Mouse (Mus musculus) hematopoietic multipotent progenitor cell, adult 10-12 weeks (in vitro differentiated cells): Measurements from ENCODE around the gene Dnajc4. TPM values are rescaled to one million over a fixed set of nuclear protein-coding genes. Genes with fewer than 3 reads are reported as not detected.

Experiments used
- polyA plus RNA-seq: library from polyadenylated mRNA; stranded (reverse); fragments of >175 nt; gene quantifications from 2 replicates; pipeline ENCODE4 v1.2.3, GENCODE M21; 2012; ENCODE audit warnings: low replicate concordance

Gene Dnajc4
- polyA plus RNA-seq, result 38.4 and 52.0 TPM in 2 replicates

GRCm38 (mm10) chr19:6992011-6992858 lies at the start of gene Dnajc4:
TSS of gene Dnajc4 (minus strand) at chr19:6992572.

GRCm38 (mm10) chr19:7039841-7040636 lies 47.7 kb upstream of the Dnajc4 start, which contains the start of gene Stip1:
TSS of gene Stip1 (minus strand) at chr19:7039967.

GRCm38 (mm10) chr19:7019191-7019590 lies 26.8 kb upstream of the Dnajc4 start, which contains the start of gene Fermt3:
TSS of gene Fermt3 (minus strand) at chr19:7019469.

DNA sequence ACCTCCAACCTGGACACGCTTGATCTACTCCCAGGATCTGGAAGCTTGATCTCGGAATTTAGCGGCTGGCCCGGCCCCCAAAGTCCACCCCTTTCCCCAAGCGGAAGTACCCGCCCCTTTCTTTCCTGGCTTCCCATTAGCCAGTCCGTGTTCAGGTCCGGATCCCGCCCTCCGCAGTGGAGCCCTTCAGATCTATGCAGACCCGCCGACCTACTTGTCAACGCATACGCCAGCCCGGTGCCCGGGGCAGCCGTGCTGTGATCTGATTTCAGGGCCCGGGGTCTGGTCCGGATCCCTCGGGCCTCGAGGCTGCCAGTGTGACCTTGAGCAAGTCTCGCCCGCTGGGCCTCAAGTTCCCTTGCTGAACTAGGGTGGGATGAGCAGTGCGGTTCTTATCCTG lies 3.6 kb upstream of the Dnajc4 start, which contains the start of the genes Nudt22 and Trpt1:
Gene Nudt22, minus strand, starts transcription at position 112 of the 400 bp plus-strand sequence.
Gene Trpt1, plus strand, starts transcription at position 126 of the 400 bp plus-strand sequence.

GRCm38 (mm10) chr19:6987061-6987903 lies 5.1 kb downstream of the Dnajc4 start, which contains the start of gene Vegfb:
TSS of gene Vegfb (minus strand) at chr19:6987651.

DNA sequence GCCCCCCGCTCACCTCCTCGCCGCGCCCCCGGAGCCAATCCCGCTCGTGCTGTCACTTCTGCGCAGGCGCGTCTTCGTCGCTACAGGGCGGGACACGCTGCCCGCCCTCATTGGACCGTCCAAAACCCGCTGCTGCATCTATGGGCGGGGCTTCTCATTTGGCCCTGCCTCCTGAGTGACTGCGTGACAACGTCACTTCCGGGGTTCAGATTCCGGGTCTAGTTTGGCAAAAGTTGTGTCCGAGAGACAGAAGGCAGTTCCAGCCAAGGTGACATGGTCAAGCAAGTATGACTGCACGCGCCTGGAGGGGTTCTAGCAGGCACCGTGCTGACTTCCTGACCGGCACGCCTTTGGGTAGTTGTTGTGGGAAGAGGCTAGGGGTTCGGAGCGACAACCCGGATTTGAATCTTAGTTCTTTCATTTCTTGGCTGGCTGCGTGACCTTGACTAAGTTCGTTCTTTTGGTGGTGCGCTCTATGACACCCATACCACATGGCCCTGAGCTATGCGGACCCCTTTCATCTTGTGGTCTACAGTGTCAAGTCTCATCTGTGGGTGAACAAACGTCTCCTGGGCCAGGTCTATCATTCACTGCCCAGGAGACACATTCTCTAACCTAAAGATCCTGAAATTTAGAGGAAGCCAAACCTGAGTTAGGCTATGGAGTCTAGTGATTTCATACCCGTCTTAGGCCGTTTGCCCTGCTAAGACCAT lies 11.8 kb downstream of the Dnajc4 start, which contains the start of gene Fkbp2:
Gene Fkbp2, minus strand, starts transcription at position 121 of the 713 bp plus-strand sequence.

DNA sequence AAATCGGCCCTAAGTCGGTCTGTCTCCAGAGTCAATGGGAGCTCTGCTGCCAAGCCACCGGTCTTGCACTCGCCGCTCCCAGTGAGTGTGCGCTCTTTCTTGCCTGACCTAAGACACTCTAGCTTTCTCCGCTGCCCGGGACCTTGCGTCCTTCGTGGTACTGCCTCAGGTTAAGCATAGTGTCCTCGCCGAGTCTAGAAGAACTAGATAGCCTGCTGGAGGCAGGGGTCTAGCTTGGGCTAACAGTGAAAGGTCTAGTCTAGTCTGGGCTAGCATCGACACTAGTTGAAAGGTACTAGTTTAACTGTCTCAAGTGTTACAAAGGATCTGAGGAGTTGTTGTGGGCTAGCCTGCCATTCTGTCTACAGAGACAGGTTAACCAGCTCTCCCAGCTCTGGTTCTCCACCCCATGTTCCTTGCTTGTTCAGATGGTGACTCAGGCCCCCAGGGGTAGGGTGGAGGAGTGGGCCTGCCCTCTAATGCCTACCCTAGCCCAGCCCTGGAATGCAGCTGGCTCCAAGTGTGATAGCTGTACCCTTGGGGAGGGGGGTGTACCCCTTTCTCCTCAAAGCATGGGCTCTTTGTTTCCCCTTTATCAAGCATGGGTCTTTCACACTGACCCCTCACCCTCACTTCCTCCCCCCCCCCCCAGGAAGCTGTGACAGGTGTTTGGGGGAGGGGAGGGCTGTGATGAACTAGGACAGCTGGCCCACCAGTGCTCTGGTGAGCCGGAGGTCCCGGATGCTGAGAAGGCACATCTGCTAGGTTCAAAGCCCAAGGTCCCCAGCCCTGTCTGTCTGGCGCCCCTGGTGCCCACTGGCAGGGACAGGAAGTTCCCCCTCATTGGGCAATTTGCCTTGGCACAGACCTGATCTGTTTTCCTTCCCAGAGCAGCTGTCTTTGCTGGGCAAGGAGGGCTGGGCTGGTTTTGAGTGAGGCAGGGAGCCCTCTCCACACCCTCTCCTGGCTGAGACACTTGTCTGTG lies 16.5 kb downstream of the Dnajc4 start, which contains the start of gene Plcb3:
Gene Plcb3, minus strand, starts transcription at position 934 of the 985 bp plus-strand sequence.

GRCm38 (mm10) chr19:6974211-6975205 lies 17.9 kb downstream of the Dnajc4 start, which contains the start of gene Ppp1r14b:
TSS of gene Ppp1r14b (plus strand) at chr19:6974968.

GRCm38 (mm10) chr19:6942249-6942691 lies 50.1 kb downstream of the Dnajc4 start, which contains the start of gene Gpr137:
TSS of gene Gpr137 (minus strand) at chr19:6942480.

DNA sequence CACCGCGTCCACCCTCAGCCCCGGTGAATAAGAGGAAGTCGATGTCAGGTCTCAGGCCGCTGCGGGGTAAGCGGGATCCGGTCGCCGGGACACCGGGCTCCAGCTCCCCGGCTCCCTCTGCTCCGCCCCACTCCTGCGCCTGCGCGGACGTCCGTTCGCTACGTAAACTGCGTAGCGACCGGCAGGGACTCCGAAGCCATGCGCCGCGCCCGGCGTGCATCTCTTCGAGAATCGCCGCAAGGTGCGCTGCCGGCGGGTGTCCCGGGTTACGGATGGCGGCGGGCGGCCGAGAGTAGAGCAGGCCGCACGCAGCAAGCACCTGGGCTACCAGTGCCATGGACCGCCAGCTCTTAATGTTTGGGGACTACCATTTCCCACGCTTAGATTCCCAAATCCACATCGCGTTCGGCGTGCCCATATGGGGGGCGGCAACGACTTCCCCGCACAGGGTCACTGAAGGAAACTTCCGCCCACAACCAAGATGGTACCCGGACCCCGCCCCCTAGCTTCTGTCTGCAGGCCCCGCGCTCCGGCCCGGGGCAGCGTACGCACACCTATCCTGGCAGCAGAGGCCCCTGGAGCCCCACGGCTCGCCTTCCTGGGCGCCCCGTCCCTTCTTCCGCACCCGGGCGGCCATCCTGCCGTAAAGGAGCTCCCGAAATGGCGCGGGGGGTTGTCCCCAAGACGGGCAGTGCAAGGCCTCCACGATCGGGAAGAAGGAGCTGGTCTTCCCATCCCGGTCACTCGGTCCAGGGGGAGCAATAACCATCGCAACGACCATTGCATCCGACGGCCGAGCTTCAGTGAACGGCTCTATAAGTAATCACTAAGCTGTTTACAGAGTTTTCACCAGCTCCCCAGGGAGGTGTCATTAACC lies 50.8 kb downstream of the Dnajc4 start, which contains the start of gene Bad:
Gene Bad, plus strand, starts transcription at position 490 of the 877 bp plus-strand sequence.

Other genes with a start within 250 kb of the Dnajc4 start
- gene Rps6ka4, start 151.9 kb downstream of the Dnajc4 start, polyA plus RNA-seq, result 45.5 and 86.2 TPM in 2 replicates
- 58.3 and 173 TPM in 2 replicates for gene Ccdc88b, start 134.4 kb downstream of the Dnajc4 start, polyA plus RNA-seq
- 109 and 179 TPM in 2 replicates for gene Trmt112, start 82.9 kb downstream of the Dnajc4 start, polyA plus RNA-seq
- gene Prdx5, start 82.5 kb downstream of the Dnajc4 start, polyA plus RNA-seq, result 235 and 243 TPM in 2 replicates
- gene Esrra, start 70.8 kb downstream of the Dnajc4 start, polyA plus RNA-seq, result 85.7 and 188 TPM in 2 replicates
- 0.13 TPM in 1 of 2 replicates, not detected in the other for gene Catsperz, start 67.2 kb downstream of the Dnajc4 start, polyA plus RNA-seq
- gene Kcnk4, start 58.1 kb downstream of the Dnajc4 start, polyA plus RNA-seq, result not detected in 2 replicates
- 51.8 and 69.7 TPM in 2 replicates for gene Bad, start 50.7 kb downstream of the Dnajc4 start, polyA plus RNA-seq
- gene Gpr137, start 50.1 kb downstream of the Dnajc4 start, polyA plus RNA-seq, result 64.1 and 122 TPM in 2 replicates
- gene Ppp1r14b, start 17.6 kb downstream of the Dnajc4 start, polyA plus RNA-seq, result 184 and 260 TPM in 2 replicates
- 19.1 and 35.7 TPM in 2 replicates for gene Plcb3, start 16.1 kb downstream of the Dnajc4 start, polyA plus RNA-seq
- 149 and 301 TPM in 2 replicates for gene Fkbp2, start 12.1 kb downstream of the Dnajc4 start, polyA plus RNA-seq
- gene Vegfb, start 4.9 kb downstream of the Dnajc4 start, polyA plus RNA-seq, result 55.0 and 101 TPM in 2 replicates
- gene Nudt22, start 3.5 kb upstream of the Dnajc4 start, polyA plus RNA-seq, result 15.5 and 16.2 TPM in 2 replicates
- 3.4 and 3.5 TPM in 2 replicates for gene Trpt1, start 3.6 kb upstream of the Dnajc4 start, polyA plus RNA-seq
- 376 and 794 TPM in 2 replicates for gene Fermt3, start 26.9 kb upstream of the Dnajc4 start, polyA plus RNA-seq
- 21.6 and 62.7 TPM in 2 replicates for gene Stip1, start 47.4 kb upstream of the Dnajc4 start, polyA plus RNA-seq
- 16.2 and 22.9 TPM in 2 replicates for gene Macrod1, start 64.2 kb upstream of the Dnajc4 start, polyA plus RNA-seq
- gene Flrt1, start 113.2 kb upstream of the Dnajc4 start, polyA plus RNA-seq, result 0.04 TPM in 1 of 2 replicates, not detected in the other
- 110 and 111 TPM in 2 replicates for gene Otub1, start 213.7 kb upstream of the Dnajc4 start, polyA plus RNA-seq
- gene Cox8a, start 225.0 kb upstream of the Dnajc4 start, polyA plus RNA-seq, result 209 and 282 TPM in 2 replicates
- 31.1 and 36.7 TPM in 2 replicates for gene Naa40, start 248.6 kb upstream of the Dnajc4 start, polyA plus RNA-seq